Mouse (Mus musculus): ENCODE data around the gene Patj.

Patj gene

DNA sequence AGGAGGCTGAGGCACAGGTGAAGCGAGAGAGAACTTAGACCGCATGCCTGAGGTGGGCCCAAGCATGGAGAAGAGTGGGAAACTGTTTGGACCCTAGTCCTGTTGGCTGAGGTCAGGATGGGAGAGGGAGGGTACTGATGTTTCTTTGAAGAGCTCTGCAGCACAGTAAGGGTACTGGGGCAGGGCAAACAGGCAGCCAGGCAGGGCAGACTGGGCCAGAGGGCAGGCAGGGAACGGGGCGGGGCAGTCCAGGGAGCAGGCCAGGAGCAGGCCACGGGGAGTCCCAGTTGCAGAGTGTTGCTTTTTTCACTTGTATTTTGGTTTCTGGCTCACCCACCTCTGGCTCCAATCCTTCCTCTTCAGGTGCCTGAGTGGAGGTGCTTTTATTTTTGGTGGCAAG, 114.4 kb downstream of the Patj start:
- DNase-seq (ENCODE audit: extremely low spot score) = no peak

DNA sequence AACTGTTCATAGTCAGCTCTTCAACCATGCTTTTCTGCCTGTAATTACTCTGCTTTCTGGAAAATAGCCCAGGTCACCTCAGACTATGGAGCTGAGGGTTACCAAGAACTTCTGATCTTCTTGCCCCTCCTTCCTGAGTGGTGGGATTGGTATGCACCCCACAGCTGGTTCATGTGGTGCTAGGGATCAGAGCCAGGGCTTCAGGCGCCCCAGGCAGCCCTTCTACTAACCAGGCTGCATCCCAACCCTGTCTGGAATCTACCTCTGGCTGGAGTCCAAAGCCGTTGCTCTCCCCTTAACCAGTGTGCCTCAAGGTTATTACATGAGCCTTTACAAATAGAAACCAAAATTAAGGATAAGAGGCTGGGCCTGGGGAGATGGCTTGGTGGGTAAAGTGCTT, 115.7 kb downstream of the Patj start:
- DNase-seq (ENCODE audit: extremely low spot score) = no peak

DNA sequence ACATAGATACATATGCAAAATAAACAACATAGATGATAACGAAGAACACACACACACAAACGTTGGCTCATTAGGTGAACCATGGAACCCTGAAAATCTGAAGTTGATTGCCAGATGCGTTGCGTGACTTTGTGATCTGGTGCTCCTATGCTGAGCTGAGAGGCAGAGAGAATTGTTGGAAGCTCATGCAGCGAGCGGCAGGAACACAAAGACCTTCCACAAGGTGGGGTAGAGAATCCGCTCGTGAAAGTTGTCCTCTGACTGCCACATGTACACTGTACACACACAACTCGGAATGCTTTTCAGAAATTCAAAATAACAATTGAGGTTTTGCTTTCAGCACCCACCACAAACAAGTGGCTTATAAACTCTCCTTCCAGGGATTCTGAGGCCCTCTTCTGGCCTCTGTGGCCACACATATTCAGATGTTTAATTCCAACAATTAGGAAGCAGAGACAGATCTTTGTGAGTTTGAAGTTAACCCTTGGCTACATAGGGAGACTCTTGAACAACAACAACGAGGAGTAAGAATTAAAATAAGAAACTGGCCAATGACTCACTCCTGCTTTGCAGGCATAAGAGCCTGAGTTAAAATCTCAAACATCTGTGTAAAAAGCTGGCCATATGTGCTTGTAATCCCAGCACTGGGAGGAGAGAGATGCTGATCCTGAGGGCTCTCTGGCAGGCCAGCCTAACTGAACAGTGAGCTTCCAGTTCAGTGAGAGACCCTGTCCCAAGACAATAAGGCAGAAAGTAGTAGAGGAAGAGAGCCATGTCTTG, 116.6 kb downstream of the Patj start:
- no peak for DNase-seq (ENCODE audit: extremely low spot score)

GRCm38 (mm10) chr4:98520492-98520891, 124.9 kb downstream of the Patj start:
- no peak for DNase-seq (ENCODE audit: extremely low spot score)

- DNase-seq (ENCODE audit: extremely low spot score) = no peak
Measured at GRCm38 (mm10) chr4:98524525-98524924, 128.9 kb downstream of the Patj start.

GRCm38 (mm10) chr4:98535446-98535845, 139.9 kb downstream of the Patj start:
- no peak for DNase-seq (ENCODE audit: extremely low spot score)

- DNase-seq (ENCODE audit: extremely low spot score) = no peak
Measured at GRCm38 (mm10) chr4:98541591-98541990, 146.0 kb downstream of the Patj start.

DNA sequence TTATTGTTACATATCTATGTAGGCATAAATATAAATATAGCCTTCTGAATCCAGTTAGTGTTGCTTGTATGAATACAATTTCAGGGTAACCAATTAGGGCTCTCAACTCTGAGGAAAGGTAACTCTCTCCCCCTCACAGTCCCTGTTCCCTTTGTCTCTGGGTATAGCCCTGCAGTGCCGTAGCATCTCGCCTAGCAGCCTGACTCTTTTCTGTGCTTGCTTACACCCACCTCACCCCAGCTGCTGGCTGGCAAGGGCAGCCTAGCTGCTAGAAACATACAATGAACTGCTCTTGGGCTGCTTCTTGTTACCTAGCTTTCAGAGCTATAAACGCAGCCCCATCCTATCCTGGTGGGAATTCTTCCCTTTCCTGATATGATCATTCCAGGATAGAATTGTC, 147.4 kb downstream of the Patj start:
- DNase-seq (ENCODE audit: extremely low spot score) = no peak

- DNase-seq (ENCODE audit: extremely low spot score) = peak; percentile 17
Measured at GRCm38 (mm10) chr4:98545376-98545775, 149.8 kb downstream of the Patj start.

DNA sequence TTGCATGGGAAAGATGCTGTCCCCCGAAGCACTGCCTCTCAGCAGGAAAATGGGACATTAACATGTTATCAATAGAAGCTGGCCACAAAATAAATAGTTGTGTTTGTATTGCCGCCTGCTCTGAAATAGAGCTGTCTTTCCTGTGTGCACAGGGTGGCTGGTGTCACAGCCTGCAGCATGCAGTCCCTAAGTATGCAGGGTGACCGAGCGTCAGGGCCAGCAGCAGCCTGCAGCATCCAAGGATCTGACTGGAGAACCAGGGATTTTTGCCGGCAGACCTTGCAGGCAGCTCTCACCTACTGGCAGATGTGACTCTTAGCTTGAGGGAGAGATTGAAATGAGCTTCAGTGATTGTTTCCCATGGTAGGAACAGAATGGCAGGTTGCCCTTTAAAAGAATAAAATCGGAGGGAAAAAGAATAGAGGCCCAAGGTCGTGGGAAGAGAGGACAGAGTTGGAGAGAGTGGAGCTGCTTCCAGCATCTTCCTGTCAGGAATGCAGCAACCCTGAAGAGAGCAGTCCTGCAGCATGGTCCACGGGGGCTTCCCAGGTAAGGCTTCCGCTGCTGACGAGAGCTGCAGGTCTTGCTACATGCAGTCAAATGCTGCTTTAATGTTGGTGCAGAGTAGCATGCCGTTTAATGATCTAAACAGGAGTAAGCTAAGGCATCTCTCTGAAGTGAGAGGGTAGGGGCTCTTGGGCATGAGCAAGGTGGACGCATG, 151.0 kb downstream of the Patj start:
- no peak for DNase-seq (ENCODE audit: extremely low spot score)

DNA sequence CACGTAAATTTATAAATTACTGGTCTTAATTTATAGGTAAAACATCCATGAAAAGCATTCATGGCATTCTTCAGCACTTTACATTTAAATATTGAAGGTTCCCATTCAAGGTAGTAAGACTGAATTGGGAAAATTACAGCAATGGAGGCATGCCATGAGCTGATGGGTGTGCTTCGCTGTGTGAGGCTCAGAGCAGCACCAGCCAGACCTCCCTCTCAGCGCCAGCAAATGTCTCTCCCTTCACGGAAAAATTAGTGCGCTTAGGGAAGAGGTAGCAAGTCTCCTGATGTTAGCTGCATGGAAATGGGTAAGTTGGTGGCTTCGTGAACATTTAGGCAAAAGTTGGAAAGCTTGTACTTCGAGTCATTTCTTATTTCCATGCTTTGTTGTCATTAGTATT, 153.9 kb downstream of the Patj start:
- no peak for DNase-seq (ENCODE audit: extremely low spot score)

DNA sequence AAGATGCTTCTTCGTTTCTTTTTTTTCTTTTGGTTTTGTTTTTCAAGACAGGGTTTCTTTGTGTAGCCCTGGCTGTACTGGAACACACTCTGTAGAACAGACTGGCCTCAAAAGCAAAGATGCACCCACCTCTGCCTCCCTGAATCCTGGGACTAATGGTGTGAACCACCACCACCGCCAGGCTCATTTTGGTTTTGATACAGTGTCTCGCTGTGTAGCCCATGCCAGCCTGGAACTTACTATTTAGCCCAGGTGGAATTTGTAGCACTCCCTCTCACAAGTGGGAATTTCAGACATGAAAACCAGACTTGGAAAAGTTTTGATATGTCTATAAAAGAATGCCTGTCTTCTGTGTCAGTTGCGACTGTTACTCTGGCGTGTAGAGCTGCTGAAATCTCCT, 154.5 kb downstream of the Patj start:
- no peak for DNase-seq (ENCODE audit: extremely low spot score)

- DNase-seq (ENCODE audit: extremely low spot score) = no peak
Measured at GRCm38 (mm10) chr4:98555666-98556065, 160.1 kb downstream of the Patj start.

- DNase-seq (ENCODE audit: extremely low spot score) = no peak
Measured at GRCm38 (mm10) chr4:98556449-98556848, 160.9 kb downstream of the Patj start.

GRCm38 (mm10) chr4:98557192-98557591, 161.6 kb downstream of the Patj start:
- no peak for DNase-seq (ENCODE audit: extremely low spot score)

DNA sequence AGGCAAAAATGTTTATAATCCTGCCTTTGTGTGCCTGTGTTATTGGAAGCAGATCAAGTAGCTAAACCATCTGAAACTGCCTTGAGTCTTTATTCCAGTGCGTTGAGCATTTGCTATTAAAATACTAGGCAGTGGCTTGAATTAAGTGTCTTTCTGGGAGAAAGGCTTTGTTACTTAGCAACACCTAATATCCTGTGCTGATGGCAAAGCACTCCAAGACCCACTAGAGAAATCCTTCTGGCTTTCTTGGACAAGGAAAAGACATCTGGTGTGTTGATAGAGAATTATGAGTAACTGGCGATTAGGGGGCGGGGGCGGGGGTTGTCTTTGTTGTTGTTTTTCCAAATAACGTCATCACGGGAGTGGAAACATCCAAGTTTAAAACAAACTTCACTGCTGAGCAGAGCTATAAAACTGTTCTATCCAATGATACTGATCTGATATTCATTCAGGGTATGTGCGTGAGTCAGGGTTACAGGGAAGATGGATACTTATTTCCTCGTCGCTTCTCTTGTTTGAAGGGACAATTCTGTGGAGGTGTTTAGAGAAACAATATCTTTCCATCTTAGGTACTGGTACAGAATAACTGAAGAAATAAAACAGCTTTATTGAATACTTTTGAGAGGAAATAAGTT, 164.7 kb downstream of the Patj start:
- DNase-seq (ENCODE audit: extremely low spot score) = no peak

- DNase-seq (ENCODE audit: extremely low spot score) = no peak
Measured at GRCm38 (mm10) chr4:98563082-98563481, 167.5 kb downstream of the Patj start.

GRCm38 (mm10) chr4:98563506-98564195, 168.1 kb downstream of the Patj start:
- DNase-seq (ENCODE audit: extremely low spot score) = no peak

DNA sequence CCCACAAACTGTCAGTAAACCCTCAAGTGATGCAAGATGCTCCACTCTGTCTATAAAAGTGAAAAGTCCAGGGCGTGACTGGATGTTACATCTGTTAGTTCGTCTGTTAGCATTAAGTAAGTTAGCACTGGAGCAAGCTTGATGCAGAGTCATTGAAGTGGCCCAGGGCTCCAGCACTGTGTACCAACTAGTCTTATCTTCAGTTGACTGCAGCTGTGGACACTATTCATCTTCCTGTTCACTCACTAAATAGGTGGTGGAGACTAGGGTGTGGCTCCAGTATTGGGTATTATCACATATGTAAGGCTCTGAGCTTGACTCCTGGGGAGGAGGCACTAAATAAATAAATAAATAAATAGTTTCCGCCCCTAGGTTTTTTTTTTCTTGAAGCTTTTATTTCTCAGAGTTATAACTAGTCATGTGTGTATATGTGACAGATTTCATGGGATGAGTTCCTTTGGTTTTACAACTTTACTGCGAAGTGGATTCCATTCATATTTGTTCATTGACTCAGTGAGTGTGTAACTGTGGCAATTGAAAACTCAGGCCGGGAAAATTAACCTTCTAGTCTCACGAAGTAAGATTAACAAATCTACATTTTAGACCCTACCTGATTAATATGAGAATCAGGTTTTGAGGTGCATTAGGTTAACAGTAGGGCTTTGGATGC, 168.7 kb downstream of the Patj start:
- no peak for DNase-seq (ENCODE audit: extremely low spot score)

DNA sequence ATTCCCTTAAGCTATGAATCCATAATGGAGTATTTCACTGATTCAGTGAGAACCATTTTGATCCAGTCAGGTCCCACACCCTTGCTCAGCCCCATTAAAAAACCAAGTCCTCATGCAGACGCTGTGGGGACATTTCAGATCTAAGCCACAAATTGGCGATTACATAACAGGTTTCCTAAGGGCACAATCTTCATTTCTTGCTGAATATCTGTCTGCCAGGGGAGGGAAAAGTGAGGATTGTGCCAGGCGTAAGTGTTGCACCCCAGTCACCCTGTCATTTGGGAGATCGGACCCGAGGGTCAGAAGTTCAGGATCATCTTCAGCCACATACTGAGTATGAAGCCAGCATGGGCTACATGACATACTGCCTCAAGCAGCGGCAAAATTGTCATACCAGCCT, 171.2 kb downstream of the Patj start:
- DNase-seq (ENCODE audit: extremely low spot score) = no peak

GRCm38 (mm10) chr4:98567457-98567856, 171.9 kb downstream of the Patj start:
- DNase-seq (ENCODE audit: extremely low spot score) = no peak

- no peak for DNase-seq (ENCODE audit: extremely low spot score)
Measured at GRCm38 (mm10) chr4:98569904-98570303, 174.3 kb downstream of the Patj start.
